Mouse (Mus musculus) cerebellum, adult 2 months (tissue): ENCODE data around the gene Ptprz1. TPM values are rescaled to one million over a fixed set of nuclear protein-coding genes. Genes with fewer than 3 reads are reported as not detected.

Experiments
- DNase-seq, 2 experiments: peaks; one replicate each; pipeline ENCODE4 v3.0.0; 2021
- H3K27ac ChIP-seq: fragments of 200-500 bp; 2 replicates; pipeline ENCODE4 v1.5.1; 2012; ENCODE audit warnings: low read length, control low read depth, inconsistent platforms; ENCODE audit not compliant: insufficient read depth
- H3K27me3 ChIP-seq: fragments of 200-500 bp; 2 replicates; pipeline ENCODE4 v1.6.1; 2012; ENCODE audit warnings: inconsistent platforms, mild to moderate bottlenecking, low read length, moderate library complexity; ENCODE audit not compliant: control insufficient read depth, insufficient read depth
- H3K4me1 ChIP-seq: fragments of 200-500 bp; 2 replicates; pipeline ENCODE4 v1.6.1; 2011; ENCODE audit warnings: low read length; ENCODE audit not compliant: control insufficient read depth, insufficient read depth
- H3K4me3 ChIP-seq: fragments of 200-500 bp; replicated peaks from 2 replicates; pipeline ENCODE3; 2011; ENCODE audit warnings: mild to moderate bottlenecking, low read depth, low read length, control low read depth; ENCODE audit not compliant: insufficient read depth
- CTCF ChIP-seq: fragments of 200-500 bp; IDR thresholded peaks from 2 replicates; pipeline ENCODE4 v1.5.1; 2011; ENCODE audit warnings: low read depth, mild to moderate bottlenecking, control low read depth, low read length, moderate library complexity, borderline replicate concordance; ENCODE audit not compliant: insufficient read depth
- POLR2A ChIP-seq: fragments of 200-500 bp; IDR thresholded peaks from 2 replicates; pipeline ENCODE4 v1.6.1; 2011; ENCODE audit warnings: low read length, control low read depth, borderline replicate concordance; ENCODE audit not compliant: insufficient read depth
- WGBS: fragments of 180-500 bp; shearing (Covaris S2); methylation state at CpG from one replicate; pipeline ENCODE4 v1.1.7; 2018; 5-methylcytosine and 5-hydroxymethylcytosine counted together
- polyA plus RNA-seq: library from polyadenylated mRNA; depleted of rRNA; stranded (reverse); fragments of >200 nt; gene quantifications from 2 replicates; pipeline ENCODE4 v1.2.3, GENCODE M21; 2012

The Ptprz1 gene
- polyA plus RNA-seq, 1 experiment: 102 TPM

DNA sequence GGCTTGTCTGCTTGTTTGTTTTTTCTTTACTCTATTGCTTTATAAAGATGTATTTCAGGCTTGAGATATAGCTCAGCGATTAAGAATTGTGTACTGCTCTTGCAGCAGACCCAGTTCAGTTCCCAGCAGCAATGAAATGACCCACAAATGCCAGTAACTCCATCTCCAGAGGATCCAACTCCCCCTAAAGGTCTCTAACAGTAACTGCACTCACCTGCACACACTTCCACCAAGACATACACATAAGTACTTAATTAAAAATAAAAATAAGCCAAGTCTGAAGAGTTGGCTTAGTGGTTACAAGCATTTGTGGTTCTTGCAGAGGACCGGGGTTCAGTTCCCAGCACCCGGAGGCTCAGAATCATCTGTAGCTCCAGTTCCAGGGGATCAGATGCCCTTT, 88.1 kb downstream of the Ptprz1 start:
- Histone ChIP-seq H3K4me1 (no peaks in the 10 kb centered on the region), H3K27ac (no peak overlapping the region), H3K4me3 (no peak overlapping the region), H3K27me3 (no peaks in the 10 kb centered on the region)
- no peak for DNase-seq
- no peak for TF ChIP-seq POLR2A
- no peak for TF ChIP-seq CTCF
- 92% methylated on average over 3 of the region's 3 CpGs for WGBS

DNA sequence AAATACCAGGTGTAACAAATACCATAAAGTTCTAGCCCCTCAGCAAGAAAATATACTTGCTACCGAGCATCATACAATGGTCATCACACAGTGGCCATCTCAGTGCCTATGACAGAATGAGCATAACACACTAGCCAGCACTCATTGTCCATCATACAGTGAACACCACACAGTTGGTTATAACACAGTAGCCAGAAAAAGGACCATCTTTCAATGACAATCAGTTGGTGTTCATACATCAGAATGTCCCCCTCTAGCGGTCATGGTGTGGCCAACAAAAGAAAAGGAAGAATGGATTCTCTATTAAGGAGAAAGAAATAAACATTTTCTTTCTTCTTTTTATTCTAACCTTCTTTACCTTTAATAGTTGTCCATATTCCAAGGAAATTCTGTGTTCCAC, 92.8 kb downstream of the Ptprz1 start:
- Histone ChIP-seq H3K4me1 (no peaks in the 10 kb centered on the region), H3K27me3 (no peaks in the 10 kb centered on the region), H3K4me3 (no peak overlapping the region), H3K27ac (no peak overlapping the region)
- 49% methylated on average over 2 of the region's 2 CpGs for WGBS
- TF ChIP-seq POLR2A (no peak), CTCF (no peak)
- DNase-seq: no peak

GRCm38 (mm10) chr6:22983769-22984519, 108.6 kb downstream of the Ptprz1 start:
- no peak overlapping the region for H3K4me3 ChIP-seq
- DNase-seq: no peak
- H3K27ac ChIP-seq: no peak overlapping the region
- 2% methylated on average over 9 of the region's 9 CpGs for WGBS
- no peak for TF ChIP-seq POLR2A
- TF ChIP-seq CTCF: no peak
- no peaks in the 10 kb centered on the region for H3K4me1 ChIP-seq
- H3K27me3 ChIP-seq: no peaks in the 10 kb centered on the region

DNA sequence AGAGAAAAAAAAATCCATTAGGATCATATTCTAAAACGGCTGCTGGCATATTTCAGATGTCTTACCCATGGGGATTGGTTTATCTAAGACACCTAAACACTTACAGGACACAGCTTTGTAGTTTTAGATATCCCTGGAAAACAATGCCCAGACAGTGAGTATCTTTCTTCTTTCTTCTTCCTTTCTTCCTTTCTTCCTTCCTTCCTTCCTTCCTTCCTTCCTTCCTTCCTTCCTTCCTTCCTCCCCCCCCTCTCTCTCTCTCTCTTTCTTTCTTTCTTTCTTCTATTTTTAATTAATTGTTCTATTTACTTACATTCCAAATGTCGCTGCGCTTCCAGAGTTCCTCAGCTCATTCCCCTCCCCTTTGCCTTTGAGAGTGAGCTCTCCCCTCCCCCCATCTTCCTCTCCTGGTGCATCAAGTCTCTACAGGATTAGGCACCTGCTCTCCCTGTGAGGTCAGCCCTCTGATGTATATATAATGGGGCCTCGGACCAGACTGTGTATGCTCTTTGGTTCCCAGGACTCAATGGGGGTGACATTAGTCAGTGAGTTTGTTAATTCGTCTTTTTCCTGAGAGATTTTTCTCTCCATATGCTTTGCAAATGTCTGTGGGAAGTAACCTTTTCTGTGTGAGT, 109.3 kb downstream of the Ptprz1 start:
- no peak overlapping the region for H3K4me3 ChIP-seq
- TF ChIP-seq CTCF: no peak
- no peak for TF ChIP-seq POLR2A
- no peaks in the 10 kb centered on the region for H3K4me1 ChIP-seq
- DNase-seq: no peak
- no peaks in the 10 kb centered on the region for H3K27me3 ChIP-seq
- H3K27ac ChIP-seq: no peak overlapping the region
- WGBS: 19% methylated on average over 5 of the region's 5 CpGs

- DNase-seq: no peak
- Histone ChIP-seq H3K27me3 (no peaks in the 10 kb centered on the region), H3K4me1 (no peaks in the 10 kb centered on the region), H3K27ac (no peak overlapping the region), H3K4me3 (no peak overlapping the region)
- 24% methylated on average over 3 of the region's 3 CpGs for WGBS
- TF ChIP-seq CTCF: no peak
These were observed 127.8 kb downstream of the Ptprz1 start for GRCm38 (mm10) chr6:23003152-23003551.

DNA sequence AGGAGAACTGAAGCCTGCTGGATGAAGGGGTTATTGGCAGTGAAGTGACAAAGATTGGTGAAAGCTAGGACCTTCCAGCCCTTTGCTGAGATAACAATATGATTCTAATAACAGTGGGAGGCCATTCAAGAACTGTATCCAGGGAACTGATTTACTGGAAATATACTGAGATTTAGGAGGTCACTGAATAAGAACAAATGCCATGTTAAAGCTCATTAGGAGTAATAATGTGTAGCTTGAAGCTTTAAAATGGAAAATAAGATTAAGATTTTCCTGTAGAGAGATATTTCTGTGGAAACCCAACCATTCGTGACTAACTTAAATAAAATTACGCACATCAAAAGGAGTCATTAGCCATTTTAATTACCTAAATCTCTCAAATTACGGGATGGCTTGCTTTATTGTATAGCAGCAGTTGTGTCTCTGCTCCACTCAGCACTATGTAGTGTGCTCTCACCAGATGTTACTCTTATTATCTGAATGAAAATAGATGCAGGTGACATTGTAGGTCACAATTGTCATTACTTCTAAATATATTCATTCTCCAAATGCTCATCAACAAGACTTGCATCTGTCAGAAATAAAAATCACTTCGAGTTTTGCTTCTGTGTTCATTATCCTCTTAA, 139.8 kb downstream of the Ptprz1 start:
- Histone ChIP-seq H3K27me3 (no peaks in the 10 kb centered on the region), H3K4me1 (no peaks in the 10 kb centered on the region), H3K27ac (no peak overlapping the region), H3K4me3 (no peak overlapping the region)
- TF ChIP-seq POLR2A: no peak
- TF ChIP-seq CTCF: no peak
- no peak for DNase-seq
- WGBS: 61% methylated on average over 4 of the region's 4 CpGs

DNA sequence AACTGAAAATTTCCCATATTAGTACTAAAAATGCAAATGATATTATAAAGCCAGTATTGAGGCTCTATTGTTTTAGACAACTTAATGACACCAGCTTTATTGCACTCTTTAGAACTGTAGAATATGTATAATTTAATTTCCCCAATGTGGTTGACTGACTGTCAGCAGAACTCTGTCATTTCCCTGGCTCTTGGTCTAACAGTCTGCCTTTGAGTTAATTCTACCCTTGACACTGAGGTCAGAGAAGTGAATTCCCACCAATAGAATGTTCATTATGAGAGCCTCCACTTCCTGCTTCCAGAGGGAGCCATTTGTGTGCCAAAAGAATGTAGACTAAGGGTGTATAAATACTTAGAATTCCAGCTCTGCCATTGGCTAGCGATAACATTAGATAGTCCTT, 152.9 kb downstream of the Ptprz1 start:
- no peak overlapping the region for H3K4me3 ChIP-seq
- no peak overlapping the region for H3K27ac ChIP-seq
- DNase-seq: no peak
- TF ChIP-seq POLR2A (no peak), CTCF (no peak)
- H3K27me3 ChIP-seq: no peaks in the 10 kb centered on the region
- no peaks in the 10 kb centered on the region for H3K4me1 ChIP-seq
- 93% methylated on average over 1 of the region's 1 CpGs for WGBS

DNA sequence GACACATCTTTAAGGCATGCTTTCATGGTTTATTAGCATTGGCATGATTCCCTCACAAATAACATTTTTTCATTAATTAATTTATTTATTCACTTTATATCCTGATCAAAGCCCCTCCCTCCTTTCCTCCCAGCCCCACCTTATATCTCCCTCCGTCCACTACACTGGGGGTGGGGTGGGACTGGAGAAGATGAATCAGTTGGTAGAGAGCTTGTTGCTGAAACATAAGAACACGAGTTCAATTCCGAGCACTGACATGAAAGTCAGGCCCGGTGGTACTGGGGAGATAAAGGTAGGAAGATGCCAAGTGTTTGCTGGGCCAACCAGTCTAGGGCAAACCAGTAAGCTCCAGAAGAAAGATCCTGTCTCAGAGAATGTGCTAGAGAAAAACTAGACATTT, 173.5 kb downstream of the Ptprz1 start:
- H3K4me1 ChIP-seq: no peaks in the 10 kb centered on the region
- DNase-seq: no peak
- TF ChIP-seq POLR2A (no peak), CTCF (no peak)
- 91% methylated on average over 4 of the region's 4 CpGs for WGBS
- no peak overlapping the region for H3K4me3 ChIP-seq
- no peaks in the 10 kb centered on the region for H3K27me3 ChIP-seq
- H3K27ac ChIP-seq: no peak overlapping the region
